Mouse (Mus musculus): ENCODE data around the gene Zfp454. TPM values are rescaled to one million over a fixed set of nuclear protein-coding genes. Genes with fewer than 3 reads are reported as not detected.

The Zfp454 gene
- polyA plus RNA-seq, 1 experiment from 2014 or later: 5.6 TPM

GRCm38 (mm10) chr11:50849310-50849709 is 38.1 kb downstream of the Zfp454 start:
- Histone ChIP-seq H3K9ac (ENCODE audit: low read length) (no peak overlapping the region), H3K9me3 (replicated peaks; ENCODE audit: control insufficient read depth, low read length) (no peaks in the 10 kb centered on the region), H3K4me3 (replicated peaks; ENCODE audit: low read length) (no peak overlapping the region), H3K4me1 (ENCODE audit: control insufficient read depth, insufficient read depth, low read length) (0 out of 2 replicates have a peak, but pooled peaks cover 4% of the 10 kb centered on the region), H3K27ac (ENCODE audit: low read length) (no peak overlapping the region), H3K4me2 (ENCODE audit: low read depth, low read length) (no peak overlapping the region), H3K36me3 (ENCODE audit: control insufficient read depth, insufficient read depth, low read length) (no peaks in the 10 kb centered on the region), H3K27me3 (ENCODE audit: control insufficient read depth, insufficient read depth, low read length) (peaks cover 53% of the 10 kb centered on the region)
- no peak for ATAC-seq (ENCODE audit: insufficient read depth, low FRiP score)
- WGBS: 2% methylated on average over 10 of the region's 10 CpGs

GRCm38 (mm10) chr11:50848520-50849137 is 38.8 kb downstream of the Zfp454 start:
- H3K9ac ChIP-seq (ENCODE audit: low read length): no peak overlapping the region
- 33% methylated on average over 3 of the region's 3 CpGs for WGBS
- no peak overlapping the region for H3K4me3 ChIP-seq (replicated peaks; ENCODE audit: low read length)
- H3K27me3 ChIP-seq (ENCODE audit: control insufficient read depth, insufficient read depth, low read length): peaks cover 53% of the 10 kb centered on the region
- no peak overlapping the region for H3K4me2 ChIP-seq (ENCODE audit: low read depth, low read length)
- no peak for ATAC-seq (ENCODE audit: insufficient read depth, low FRiP score)
- H3K36me3 ChIP-seq (ENCODE audit: control insufficient read depth, insufficient read depth, low read length): no peaks in the 10 kb centered on the region
- H3K9me3 ChIP-seq (replicated peaks; ENCODE audit: control insufficient read depth, low read length): no peaks in the 10 kb centered on the region
- H3K27ac ChIP-seq (ENCODE audit: low read length): no peak overlapping the region
- 0 out of 2 replicates have a peak, but pooled peaks cover 4% of the 10 kb centered on the region for H3K4me1 ChIP-seq (ENCODE audit: control insufficient read depth, insufficient read depth, low read length)

DNA sequence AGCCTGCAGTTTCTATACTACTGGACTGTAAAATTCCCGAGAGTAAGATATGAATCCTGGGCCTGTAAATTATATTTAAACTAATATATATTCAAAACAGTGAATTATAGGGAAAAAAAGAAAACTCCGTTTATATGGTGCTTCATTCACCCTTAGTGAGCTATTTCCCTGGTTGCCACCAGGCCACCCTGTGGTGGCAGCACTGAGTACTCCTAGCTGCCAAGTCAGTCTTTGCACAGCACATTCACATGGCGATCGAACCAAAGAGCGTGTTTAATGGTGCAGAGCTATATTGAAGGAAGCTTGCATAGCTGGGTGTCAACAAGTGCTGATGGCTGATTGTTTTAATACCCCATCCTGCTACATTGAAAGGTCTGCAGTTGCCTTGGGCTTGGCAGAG is 40.4 kb downstream of the Zfp454 start:
- H3K9ac ChIP-seq (ENCODE audit: low read length): no peak overlapping the region
- 75% methylated on average over 5 of the region's 5 CpGs for WGBS
- H3K4me3 ChIP-seq (replicated peaks; ENCODE audit: low read length): no peak overlapping the region
- ATAC-seq (ENCODE audit: insufficient read depth, low FRiP score): no peak
- no peak overlapping the region for H3K4me2 ChIP-seq (ENCODE audit: low read depth, low read length)
- no peak overlapping the region for H3K27ac ChIP-seq (ENCODE audit: low read length)
- H3K9me3 ChIP-seq (replicated peaks; ENCODE audit: control insufficient read depth, low read length): no peaks in the 10 kb centered on the region
- 0 out of 2 replicates have a peak, but pooled peaks cover 4% of the 10 kb centered on the region for H3K4me1 ChIP-seq (ENCODE audit: control insufficient read depth, insufficient read depth, low read length)
- no peaks in the 10 kb centered on the region for H3K36me3 ChIP-seq (ENCODE audit: control insufficient read depth, insufficient read depth, low read length)
- peaks cover 41% of the 10 kb centered on the region for H3K27me3 ChIP-seq (ENCODE audit: control insufficient read depth, insufficient read depth, low read length)

DNA sequence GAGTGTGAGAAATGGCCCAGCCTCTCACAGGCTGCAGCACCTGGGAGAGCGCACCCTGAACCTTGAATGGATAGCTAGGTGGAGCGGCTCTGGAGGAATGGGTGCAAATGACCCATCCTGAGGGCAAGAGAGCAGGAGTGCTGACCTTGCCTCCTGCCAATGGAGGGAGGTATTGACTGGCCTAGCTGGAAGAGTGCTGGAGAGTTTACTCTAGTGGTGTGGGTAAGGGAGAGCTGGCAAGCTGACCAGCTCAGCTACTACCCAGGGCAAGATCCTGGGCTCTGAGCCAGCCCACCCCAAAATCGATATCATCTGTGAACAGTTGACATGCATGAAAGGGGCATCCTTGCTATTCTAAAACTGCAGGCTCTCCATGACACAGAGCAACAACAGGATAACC is 41.5 kb downstream of the Zfp454 start:
- H3K9me3 ChIP-seq (replicated peaks; ENCODE audit: control insufficient read depth, low read length): no peaks in the 10 kb centered on the region
- no peak for ATAC-seq (ENCODE audit: insufficient read depth, low FRiP score)
- peaks cover 30% of the 10 kb centered on the region for H3K27me3 ChIP-seq (ENCODE audit: control insufficient read depth, insufficient read depth, low read length)
- H3K9ac ChIP-seq (ENCODE audit: low read length): no peak overlapping the region
- H3K4me3 ChIP-seq (replicated peaks; ENCODE audit: low read length): no peak overlapping the region
- 83% methylated on average over 3 of the region's 3 CpGs for WGBS
- H3K27ac ChIP-seq (ENCODE audit: low read length): no peak overlapping the region
- no peak overlapping the region for H3K4me2 ChIP-seq (ENCODE audit: low read depth, low read length)
- H3K4me1 ChIP-seq (ENCODE audit: control insufficient read depth, insufficient read depth, low read length): 0 out of 2 replicates have a peak, but pooled peaks cover 2% of the 10 kb centered on the region
- no peaks in the 10 kb centered on the region for H3K36me3 ChIP-seq (ENCODE audit: control insufficient read depth, insufficient read depth, low read length)

DNA sequence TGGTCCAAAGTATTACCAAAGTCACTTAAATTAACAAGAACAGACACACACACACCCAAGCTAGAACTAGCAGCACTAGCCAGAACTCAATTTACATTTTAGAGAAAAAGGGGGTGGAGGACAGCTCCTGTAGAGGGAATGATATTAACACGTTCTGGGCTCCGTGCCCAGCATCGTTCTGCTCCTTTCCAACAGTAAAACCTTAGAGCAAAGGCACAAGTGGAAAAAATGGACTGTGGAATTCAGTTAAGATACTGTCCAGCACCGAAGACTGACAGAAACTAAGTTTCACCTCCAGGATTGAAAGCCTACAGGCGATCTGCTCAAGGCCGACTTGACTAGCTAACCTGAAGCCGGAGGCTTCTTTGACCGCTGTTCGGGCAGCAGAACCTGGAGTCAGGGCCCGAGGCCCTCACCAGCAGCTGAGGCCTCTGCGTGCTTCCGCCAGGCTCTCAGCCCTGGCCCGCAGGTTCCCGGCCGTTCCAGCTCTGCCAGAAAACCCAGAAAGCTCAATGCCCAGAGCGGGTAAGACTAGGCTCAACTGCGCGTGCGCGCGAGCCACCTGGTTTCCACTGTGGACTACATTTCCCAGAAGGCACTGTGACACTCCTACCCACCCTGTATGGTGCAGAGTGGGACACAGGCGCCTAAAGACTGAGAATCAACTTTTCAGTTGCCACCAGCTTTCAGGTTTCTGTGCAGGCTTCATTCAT is 46.3 kb downstream of the Zfp454 start, which contains the start of gene Zfp879:
Zfp879 (minus strand) TSS at position 530 of the 713 bp plus-strand sequence.
- Histone ChIP-seq H3K4me1 (ENCODE audit: control insufficient read depth, insufficient read depth, low read length) (peaks cover 13% of the 10 kb centered on the region), H3K4me2 (ENCODE audit: low read depth, low read length) (peak within 1 kb of the TSS; percentile 58), H3K9ac (ENCODE audit: low read length) (peak within 1 kb of the TSS; percentile 72), H3K36me3 (ENCODE audit: control insufficient read depth, insufficient read depth, low read length) (no peaks in the 10 kb centered on the region), H3K27me3 (ENCODE audit: control insufficient read depth, insufficient read depth, low read length) (no peaks in the 10 kb centered on the region), H3K4me3 (replicated peaks; ENCODE audit: low read length) (peak within 1 kb of the TSS; percentile 45), H3K27ac (ENCODE audit: low read length) (peak within 1 kb of the TSS; percentile 94), H3K9me3 (replicated peaks; ENCODE audit: control insufficient read depth, low read length) (no peaks in the 10 kb centered on the region)
- ATAC-seq (ENCODE audit: insufficient read depth, low FRiP score): peak; percentile 94
- WGBS: 10% methylated on average over 22 of the region's 22 CpGs

DNA sequence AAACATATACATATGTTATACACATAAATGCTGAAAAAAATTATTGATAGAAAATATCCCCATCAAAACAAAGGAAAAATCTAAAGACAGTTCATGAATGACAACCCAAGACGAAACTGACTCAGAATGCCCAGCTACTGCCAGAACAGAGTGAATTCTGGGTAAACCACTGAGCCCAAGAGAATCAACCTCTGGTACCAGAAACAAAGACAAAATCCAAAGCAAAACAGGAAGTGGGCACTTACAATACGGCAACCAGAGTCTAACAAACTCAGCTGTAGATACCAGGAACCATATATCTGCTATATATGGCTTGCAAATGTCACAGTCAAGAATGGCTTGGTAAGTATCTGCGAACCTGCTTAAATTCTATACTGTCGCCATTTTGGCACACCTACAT is 51.7 kb downstream of the Zfp454 start:
- Histone ChIP-seq H3K9me3 (replicated peaks; ENCODE audit: control insufficient read depth, low read length) (peaks cover 8% of the 10 kb centered on the region), H3K36me3 (ENCODE audit: control insufficient read depth, insufficient read depth, low read length) (0 out of 2 replicates have a peak, but pooled peaks cover 10% of the 10 kb centered on the region), H3K9ac (ENCODE audit: low read length) (no peak overlapping the region), H3K4me1 (ENCODE audit: control insufficient read depth, insufficient read depth, low read length) (peaks cover 8% of the 10 kb centered on the region), H3K4me2 (ENCODE audit: low read depth, low read length) (no peak overlapping the region), H3K27ac (ENCODE audit: low read length) (no peak overlapping the region), H3K4me3 (replicated peaks; ENCODE audit: low read length) (no peak overlapping the region), H3K27me3 (ENCODE audit: control insufficient read depth, insufficient read depth, low read length) (no peaks in the 10 kb centered on the region)
- 83% methylated on average over 4 of the region's 4 CpGs for WGBS
- ATAC-seq (ENCODE audit: insufficient read depth, low FRiP score): no peak

GRCm38 (mm10) chr11:50827010-50827953 is 60.2 kb downstream of the Zfp454 start, which contains the start of gene Zfp354c:
TSS of gene Zfp354c (minus strand) at chr11:50827724.
- no peaks in the 10 kb centered on the region for H3K9me3 ChIP-seq (replicated peaks; ENCODE audit: control insufficient read depth, low read length)
- peak; percentile 94 for ATAC-seq (ENCODE audit: insufficient read depth, low FRiP score)
- H3K4me2 ChIP-seq (ENCODE audit: low read depth, low read length): peak within 1 kb of the TSS; percentile 49
- under 1% methylated on average over 45 of the region's 45 CpGs for WGBS
- peak within 1 kb of the TSS; percentile 38 for H3K27ac ChIP-seq (ENCODE audit: low read length)
- H3K4me1 ChIP-seq (ENCODE audit: control insufficient read depth, insufficient read depth, low read length): 0 out of 2 replicates have a peak, but pooled peaks cover 6% of the 10 kb centered on the region
- H3K27me3 ChIP-seq (ENCODE audit: control insufficient read depth, insufficient read depth, low read length): no peaks in the 10 kb centered on the region
- H3K9ac ChIP-seq (ENCODE audit: low read length): peak within 1 kb of the TSS; percentile 83
- H3K4me3 ChIP-seq (replicated peaks; ENCODE audit: low read length): peak within 1 kb of the TSS; percentile 78
- peaks cover 7% of the 10 kb centered on the region; the same call in 1 of the 2 replicates for H3K36me3 ChIP-seq (ENCODE audit: control insufficient read depth, insufficient read depth, low read length)

DNA sequence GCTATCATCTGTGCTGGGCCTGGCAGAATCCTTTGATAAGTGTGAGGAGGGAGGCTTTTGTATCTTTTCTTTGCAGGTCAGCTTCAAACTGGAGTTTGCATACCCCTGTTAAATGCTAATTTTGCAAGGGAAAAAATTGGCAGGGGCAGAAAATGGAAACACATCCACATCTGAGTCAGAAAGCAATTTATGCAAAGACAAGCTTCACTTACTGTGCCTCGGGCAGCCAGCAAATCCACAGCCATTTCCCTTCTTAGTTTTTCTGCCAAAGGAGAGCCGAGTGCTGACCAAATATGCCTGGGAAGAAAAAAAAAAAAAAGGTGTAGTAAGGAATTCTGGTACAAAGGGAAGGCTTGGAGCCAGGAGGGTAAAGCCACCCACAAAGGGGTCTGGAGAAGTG is 61.2 kb downstream of the Zfp454 start:
- ATAC-seq (ENCODE audit: insufficient read depth, low FRiP score): no peak
- H3K4me1 ChIP-seq (ENCODE audit: control insufficient read depth, insufficient read depth, low read length): 0 out of 2 replicates have a peak, but pooled peaks cover 6% of the 10 kb centered on the region
- H3K4me3 ChIP-seq (replicated peaks; ENCODE audit: low read length): peak overlapping the region; percentile 78
- no peaks in the 10 kb centered on the region for H3K27me3 ChIP-seq (ENCODE audit: control insufficient read depth, insufficient read depth, low read length)
- H3K36me3 ChIP-seq (ENCODE audit: control insufficient read depth, insufficient read depth, low read length): peaks cover 7% of the 10 kb centered on the region; the same call in 1 of the 2 replicates
- WGBS: 48% methylated on average over 2 of the region's 2 CpGs
- H3K9ac ChIP-seq (ENCODE audit: low read length): peak overlapping the region; percentile 83; the same call in 1 of the 2 replicates
- no peak overlapping the region for H3K27ac ChIP-seq (ENCODE audit: low read length)
- peak overlapping the region; percentile 49 for H3K4me2 ChIP-seq (ENCODE audit: low read depth, low read length)
- H3K9me3 ChIP-seq (replicated peaks; ENCODE audit: control insufficient read depth, low read length): no peaks in the 10 kb centered on the region

Data from stomach, embryonic 16.5 days (tissue).